Mouse (Mus musculus) heart, embryonic 11.5 days (tissue): ENCODE measurements around the gene 2010111I01Rik. TPM values are rescaled to one million over a fixed set of nuclear protein-coding genes. Genes with fewer than 3 reads are reported as not detected.
A peak's percentile ranks its signal among the peaks of the same experiment; 100 is the strongest.

ENCODE experiments used
- ATAC-seq: fragments of 200-750 bp; cut with Nextera tagmentation; replicated peaks from 2 replicates; pipeline ENCODE4 v1.8.0; 2017; ENCODE audit warnings: moderate library complexity; ENCODE audit not compliant: insufficient number of reproducible peaks, low FRiP score, low TSS enrichment
- H3K27ac ChIP-seq: fragments of 300-500 bp; sonication (generic); 2 replicates; pipeline ENCODE4 v1.5.1; 2014; ENCODE audit warnings: mild to moderate bottlenecking, low read depth, low read length
- H3K27me3 ChIP-seq: fragments of 300-500 bp; sonication (generic); 2 replicates; pipeline ENCODE4 v1.6.1; 2014; ENCODE audit warnings: mild to moderate bottlenecking, low read length, mixed read lengths; ENCODE audit not compliant: control insufficient read depth, insufficient read depth
- H3K36me3 ChIP-seq: fragments of 300-500 bp; sonication (generic); 2 replicates; pipeline ENCODE4 v1.6.1; 2014; ENCODE audit warnings: mild to moderate bottlenecking, low read length, moderate library complexity, mixed read lengths; ENCODE audit not compliant: control insufficient read depth, insufficient read depth
- H3K4me1 ChIP-seq: fragments of 300-500 bp; sonication (generic); 2 replicates; pipeline ENCODE4 v1.6.1; 2014; ENCODE audit warnings: low read length; ENCODE audit not compliant: control insufficient read depth, insufficient read depth
- H3K4me2 ChIP-seq: fragments of 300-500 bp; sonication (generic); 2 replicates; pipeline ENCODE4 v1.6.1; 2014; ENCODE audit warnings: mild to moderate bottlenecking, moderate library complexity
- H3K4me3 ChIP-seq: fragments of 300-500 bp; sonication (generic); 2 replicates; pipeline ENCODE4 v1.5.1; 2014; ENCODE audit warnings: low read depth, low read length
- H3K9ac ChIP-seq: fragments of 300-500 bp; sonication (generic); 2 replicates; pipeline ENCODE4 v1.6.1; 2014; ENCODE audit warnings: mild to moderate bottlenecking, low read depth, low read length, moderate library complexity
- H3K9me3 ChIP-seq: fragments of 300-500 bp; sonication (generic); replicated peaks from 2 replicates; pipeline ENCODE4 v1.6.1; 2016; ENCODE audit warnings: low read length; ENCODE audit not compliant: control insufficient read depth
- WGBS: fragments of 180-500 bp; shearing (Covaris S2); extraction: QIAGEN DNeasy Blood & Tissue Kit; methylation state at CpG from one replicate; pipeline ENCODE4 v1.1.7; 2014; ENCODE audit not compliant: insufficient replicate concordance; 5-methylcytosine and 5-hydroxymethylcytosine counted together
- polyA plus RNA-seq: library from polyadenylated mRNA; unstranded; fragments of >200 nt; fragmentation: Nextera tagmentation; extraction: Ambion mirVana; gene quantifications from 2 replicates; pipeline ENCODE4 v1.2.1, GENCODE M21; 2014

The 2010111I01Rik gene
- polyA plus RNA-seq, 1 experiment from 2014 or later: 58.9 TPM

GRCm38 (mm10) chr13:63245218-63245617, 280.5 kb downstream of the 2010111I01Rik start:
- H3K4me2 ChIP-seq: no peak overlapping the region
- no peak overlapping the region; the same call in 1 of the 2 replicates for H3K27ac ChIP-seq
- 48% methylated on average over 9 of the region's 9 CpGs for WGBS
- H3K4me3 ChIP-seq: no peak overlapping the region
- H3K27me3 ChIP-seq: no peaks in the 10 kb centered on the region
- no peaks in the 10 kb centered on the region for H3K9me3 ChIP-seq
- no peak overlapping the region for H3K9ac ChIP-seq
- H3K4me1 ChIP-seq: peaks cover 61% of the 10 kb centered on the region
- H3K36me3 ChIP-seq: peaks cover 2% of the 10 kb centered on the region; the same call in 1 of the 2 replicates
- ATAC-seq: no peak

- WGBS: 58% methylated on average over 4 of the region's 4 CpGs
- no peak overlapping the region for H3K27ac ChIP-seq
- peaks cover 64% of the 10 kb centered on the region for H3K4me1 ChIP-seq
- H3K27me3 ChIP-seq: no peaks in the 10 kb centered on the region
- H3K9ac ChIP-seq: no peak overlapping the region
- no peak overlapping the region for H3K4me2 ChIP-seq
- no peaks in the 10 kb centered on the region for H3K9me3 ChIP-seq
- peaks cover 2% of the 10 kb centered on the region; the same call in 1 of the 2 replicates for H3K36me3 ChIP-seq
- no peak overlapping the region for H3K4me3 ChIP-seq
- ATAC-seq: no peak
These were observed 281.1 kb downstream of the 2010111I01Rik start for GRCm38 (mm10) chr13:63245812-63246211.

GRCm38 (mm10) chr13:63246332-63246940, 281.7 kb downstream of the 2010111I01Rik start:
- H3K27ac ChIP-seq: no peak overlapping the region
- H3K4me2 ChIP-seq: no peak overlapping the region
- no peaks in the 10 kb centered on the region for H3K27me3 ChIP-seq
- H3K9ac ChIP-seq: no peak overlapping the region
- H3K4me3 ChIP-seq: no peak overlapping the region
- H3K4me1 ChIP-seq: peaks cover 66% of the 10 kb centered on the region
- H3K36me3 ChIP-seq: peaks cover 2% of the 10 kb centered on the region; the same call in 1 of the 2 replicates
- ATAC-seq: no peak
- H3K9me3 ChIP-seq: no peaks in the 10 kb centered on the region
- 60% methylated on average over 12 of the region's 12 CpGs for WGBS

GRCm38 (mm10) chr13:63247041-63247440, 282.3 kb downstream of the 2010111I01Rik start:
- H3K36me3 ChIP-seq: peaks cover 2% of the 10 kb centered on the region; the same call in 1 of the 2 replicates
- H3K9ac ChIP-seq: no peak overlapping the region
- H3K27ac ChIP-seq: no peak overlapping the region
- no peak overlapping the region for H3K4me2 ChIP-seq
- no peaks in the 10 kb centered on the region for H3K9me3 ChIP-seq
- H3K4me1 ChIP-seq: peaks cover 66% of the 10 kb centered on the region
- no peak overlapping the region for H3K4me3 ChIP-seq
- no peak for ATAC-seq
- WGBS: 70% methylated on average over 7 of the region's 7 CpGs
- no peaks in the 10 kb centered on the region for H3K27me3 ChIP-seq

- no peaks in the 10 kb centered on the region for H3K9me3 ChIP-seq
- no peak overlapping the region for H3K9ac ChIP-seq
- H3K4me3 ChIP-seq: no peak overlapping the region
- H3K4me1 ChIP-seq: peaks cover 63% of the 10 kb centered on the region
- no peak overlapping the region for H3K27ac ChIP-seq
- no peaks in the 10 kb centered on the region for H3K27me3 ChIP-seq
- peaks cover 2% of the 10 kb centered on the region; the same call in 1 of the 2 replicates for H3K36me3 ChIP-seq
- 93% methylated on average over 11 of the region's 11 CpGs for WGBS
- ATAC-seq: no peak
- no peak overlapping the region for H3K4me2 ChIP-seq
These were observed 282.9 kb downstream of the 2010111I01Rik start for GRCm38 (mm10) chr13:63247631-63248030.

DNA sequence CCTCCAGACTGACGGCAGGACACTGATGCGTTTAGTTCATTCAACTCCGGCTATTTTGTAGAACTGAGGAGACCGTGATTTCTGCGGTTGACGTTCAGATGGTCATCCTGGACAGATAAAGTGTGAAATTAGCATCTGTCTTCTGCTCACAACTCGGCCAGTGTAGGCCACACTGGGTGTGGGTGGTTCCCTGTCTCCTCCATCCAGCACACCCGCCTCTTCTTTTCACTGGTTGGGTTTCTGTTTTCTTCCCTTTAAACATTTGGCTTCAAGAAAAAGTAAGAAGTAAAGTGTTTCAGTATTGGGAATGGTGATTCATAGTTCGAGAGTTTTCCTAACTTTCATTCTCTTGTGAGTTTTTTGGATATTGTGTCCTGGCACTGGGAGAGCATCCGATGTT, 283.6 kb downstream of the 2010111I01Rik start:
- no peak overlapping the region for H3K4me3 ChIP-seq
- no peaks in the 10 kb centered on the region for H3K9me3 ChIP-seq
- ATAC-seq: no peak
- 86% methylated on average over 10 of the region's 10 CpGs for whole genome bisulfite sequencing
- no peak overlapping the region for H3K9ac ChIP-seq
- peaks cover 2% of the 10 kb centered on the region; the same call in 1 of the 2 replicates for H3K36me3 ChIP-seq
- H3K4me2 ChIP-seq: no peak overlapping the region
- no peak overlapping the region for H3K27ac ChIP-seq
- H3K4me1 ChIP-seq: peaks cover 67% of the 10 kb centered on the region
- no peaks in the 10 kb centered on the region for H3K27me3 ChIP-seq

GRCm38 (mm10) chr13:63249171-63249570, 284.5 kb downstream of the 2010111I01Rik start:
- H3K4me1 ChIP-seq: peaks cover 71% of the 10 kb centered on the region
- no peaks in the 10 kb centered on the region for H3K27me3 ChIP-seq
- no peak for ATAC-seq
- 65% methylated on average over 7 of the region's 7 CpGs for WGBS
- no peak overlapping the region for H3K4me3 ChIP-seq
- no peak overlapping the region; the same call in 1 of the 2 replicates for H3K4me2 ChIP-seq
- no peak overlapping the region; the same call in 1 of the 2 replicates for H3K9ac ChIP-seq
- H3K27ac ChIP-seq: peak overlapping the region; percentile 46; the same call in 1 of the 2 replicates
- H3K36me3 ChIP-seq: peaks cover 2% of the 10 kb centered on the region; the same call in 1 of the 2 replicates
- H3K9me3 ChIP-seq: no peaks in the 10 kb centered on the region

DNA sequence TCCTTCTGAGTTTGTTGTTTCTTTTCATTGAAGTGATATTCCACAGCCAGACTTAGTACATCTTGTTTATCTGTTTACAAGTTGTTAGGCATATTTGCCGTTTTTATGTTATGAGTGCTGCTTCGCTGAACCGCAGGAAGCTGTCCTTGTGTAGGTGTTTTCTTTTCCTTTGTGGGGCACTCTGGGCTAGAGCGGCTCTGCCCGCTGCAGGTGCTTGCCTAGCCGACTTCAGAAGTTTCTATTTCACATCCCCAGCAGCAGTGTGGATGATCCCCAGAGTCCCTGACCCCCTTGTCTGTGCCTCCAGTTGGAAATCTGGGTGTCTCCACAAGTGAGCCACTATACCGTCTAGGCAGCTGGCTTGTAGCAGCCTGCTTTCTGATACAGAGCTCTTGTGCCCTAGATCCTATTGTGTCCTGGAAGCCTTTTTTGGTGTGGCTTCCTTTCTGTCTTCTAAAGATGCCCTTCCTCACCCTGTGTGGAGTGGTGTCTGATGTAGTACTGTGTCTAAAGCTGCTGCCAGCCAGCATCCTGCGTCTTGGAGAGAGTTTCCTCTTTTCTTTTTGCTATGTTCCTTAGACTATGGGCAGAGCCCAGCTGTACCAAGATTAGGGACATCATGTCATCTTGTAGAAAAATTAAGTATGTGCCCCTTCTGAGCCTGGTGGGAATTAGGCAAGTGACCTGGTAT, 285.2 kb downstream of the 2010111I01Rik start:
- no peak for ATAC-seq
- no peak overlapping the region for H3K4me2 ChIP-seq
- peak overlapping the region; percentile 35; the same call in 1 of the 2 replicates for H3K27ac ChIP-seq
- WGBS: 61% methylated on average over 8 of the region's 8 CpGs
- no peaks in the 10 kb centered on the region for H3K27me3 ChIP-seq
- H3K36me3 ChIP-seq: no peaks in the 10 kb centered on the region; the same call in 1 of the 2 replicates
- H3K4me3 ChIP-seq: no peak overlapping the region
- H3K9ac ChIP-seq: no peak overlapping the region; the same call in 1 of the 2 replicates
- H3K4me1 ChIP-seq: peaks cover 70% of the 10 kb centered on the region
- no peaks in the 10 kb centered on the region for H3K9me3 ChIP-seq
